Mouse (Mus musculus) megakaryocyte progenitor cell, adult 5-6 weeks (primary cell): Measurements from ENCODE around the gene Klk7. TPM values are rescaled to one million over a fixed set of nuclear protein-coding genes. Genes with fewer than 3 reads are reported as not detected.
A peak's percentile ranks its signal among the peaks of the same experiment; 100 is the strongest.

Experiments used
- ATAC-seq: replicated peaks from 2 replicates; pipeline ENCODE4 v1.8.0; 2016; ENCODE audit warnings: mild to moderate bottlenecking, moderate TSS enrichment, inconsistent platforms; ENCODE audit not compliant: poor library complexity
- total RNA-seq, 2 experiments: library from RNA; stranded (forward) in 1 of 2; stranded (reverse) in 1 of 2; fragments of 157-497, 149-512 nt in 1 of 2; fragments of 200-1000 nt in 1 of 2; gene quantifications; 2 replicates each; pipeline versions ENCODE4 v1.2.3 to v1.2.4; 2015 to 2017

Klk7 gene
- total RNA-seq (2015) (not detected in 2 replicates), total RNA-seq (2017) (not detected in 2 replicates)

DNA sequence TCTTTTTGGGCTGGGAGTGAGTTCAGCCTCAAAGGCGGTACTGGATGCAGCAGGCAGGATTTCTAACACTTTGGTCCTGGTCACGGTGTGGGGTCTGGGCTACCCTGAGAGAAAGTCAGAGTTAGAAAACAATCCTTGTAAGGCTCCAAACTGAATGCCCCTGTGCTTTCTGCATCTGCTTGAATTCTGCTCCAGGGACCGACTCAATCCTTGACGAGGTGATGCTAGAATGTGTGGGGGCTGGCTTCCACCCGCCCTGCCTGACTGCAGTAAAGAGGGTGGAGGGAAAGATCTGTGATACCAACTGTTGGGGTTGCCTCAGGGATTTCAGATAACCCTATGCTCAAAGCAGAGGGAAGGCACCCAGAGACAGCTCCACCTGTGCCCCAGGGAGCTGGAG, at the start of gene Klk7:
Gene Klk7 (plus strand): TSS at position 301 of the 400 bp plus-strand sequence.
- ATAC-seq = no peak

- ATAC-seq = no peak
Observed at GRCm38 (mm10) chr7:43766484-43766883, 44.6 kb upstream of the Klk7 start.

GRCm38 (mm10) chr7:43768597-43768996, 42.5 kb upstream of the Klk7 start, which contains the start of gene Klk12:
Gene Klk12, plus strand, starts transcription at chr7:43768897.
- no peak for ATAC-seq

- ATAC-seq = no peak
Observed at GRCm38 (mm10) chr7:43769636-43770035, 41.5 kb upstream of the Klk7 start.

DNA sequence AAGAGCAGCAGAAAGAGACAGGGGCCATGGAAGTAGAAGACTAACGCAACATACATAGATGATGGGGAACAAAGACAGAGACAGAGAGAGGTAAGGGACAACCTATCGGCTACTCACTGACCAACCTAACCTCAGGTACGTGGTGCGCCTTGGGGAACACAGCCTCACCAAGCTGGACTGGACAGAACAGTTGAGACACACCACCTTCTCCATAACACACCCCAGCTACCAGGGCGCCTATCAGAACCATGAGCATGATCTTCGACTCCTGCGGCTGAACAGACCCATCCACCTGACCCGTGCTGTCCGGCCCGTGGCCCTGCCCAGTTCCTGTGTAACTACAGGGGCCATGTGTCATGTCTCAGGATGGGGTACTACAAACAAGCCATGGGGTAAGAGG, 40.4 kb upstream of the Klk7 start:
- ATAC-seq = no peak

DNA sequence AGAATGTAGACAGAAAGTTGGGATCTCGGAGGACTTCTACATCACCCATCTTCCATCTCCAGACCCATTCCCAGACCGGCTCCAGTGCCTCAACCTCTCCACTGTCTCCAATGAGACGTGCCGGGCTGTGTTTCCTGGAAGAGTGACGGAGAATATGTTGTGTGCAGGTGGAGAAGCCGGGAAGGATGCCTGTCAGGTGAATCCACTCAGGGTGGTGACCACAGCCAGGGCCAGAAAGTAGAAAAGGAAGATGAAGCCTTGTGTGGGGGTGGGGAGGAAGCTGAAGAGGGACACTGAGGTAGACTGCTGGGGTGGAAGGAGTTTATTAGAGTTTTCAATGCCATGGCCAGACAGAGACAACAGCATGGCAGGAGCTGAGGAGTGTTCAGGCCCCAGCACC, 39.2 kb upstream of the Klk7 start:
- no peak for ATAC-seq

DNA sequence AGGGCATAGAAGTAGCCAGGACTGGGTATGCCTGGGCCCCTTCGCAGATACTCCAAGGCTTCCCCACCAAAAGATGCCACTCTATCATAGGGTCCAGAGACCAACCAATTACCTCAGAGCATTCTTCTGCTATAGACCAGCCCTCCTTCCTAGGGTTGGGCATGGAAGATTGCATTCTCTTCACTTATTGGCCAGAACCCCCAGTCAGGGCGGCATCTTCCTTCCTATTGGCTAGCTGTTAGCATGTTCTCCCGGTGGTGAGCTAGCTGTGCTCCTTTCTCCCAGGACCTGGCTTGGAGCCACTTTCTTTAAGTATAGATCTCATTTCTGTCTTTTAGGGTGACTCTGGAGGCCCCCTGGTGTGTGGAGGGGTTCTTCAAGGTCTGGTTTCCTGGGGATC, 38.2 kb upstream of the Klk7 start:
- no peak for ATAC-seq

GRCm38 (mm10) chr7:43774364-43774763, 36.7 kb upstream of the Klk7 start, which contains the start of gene Klk11:
Gene Klk11, plus strand, starts transcription at chr7:43774604.
- no peak for ATAC-seq

- ATAC-seq = no peak
Observed at GRCm38 (mm10) chr7:43774802-43775201, 36.3 kb upstream of the Klk7 start.

- no peak for ATAC-seq
Observed at GRCm38 (mm10) chr7:43775311-43776057, 35.6 kb upstream of the Klk7 start.

DNA sequence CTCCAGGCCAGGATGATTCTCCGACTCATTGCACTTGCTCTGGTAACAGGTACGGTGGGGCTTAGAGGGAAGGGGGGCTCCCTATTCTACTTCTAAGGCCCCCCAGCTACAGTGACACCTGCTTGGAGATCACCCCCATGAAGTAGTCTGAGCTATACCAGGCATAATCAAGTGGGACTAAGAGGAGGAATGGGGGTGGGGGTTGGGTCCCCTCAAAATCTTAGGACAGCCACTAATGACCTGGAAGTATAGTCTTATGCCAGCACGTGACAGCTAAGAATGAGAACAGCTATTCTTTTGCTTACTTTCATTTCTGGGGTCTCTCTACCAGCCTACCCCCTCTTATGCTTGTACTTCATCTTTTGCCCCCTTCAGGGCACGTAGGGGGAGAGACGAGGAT, 34.6 kb upstream of the Klk7 start:
- ATAC-seq = no peak

GRCm38 (mm10) chr7:43777423-43777822, 33.7 kb upstream of the Klk7 start:
- ATAC-seq = no peak

GRCm38 (mm10) chr7:43778176-43778970, 32.7 kb upstream of the Klk7 start:
- no peak for ATAC-seq

DNA sequence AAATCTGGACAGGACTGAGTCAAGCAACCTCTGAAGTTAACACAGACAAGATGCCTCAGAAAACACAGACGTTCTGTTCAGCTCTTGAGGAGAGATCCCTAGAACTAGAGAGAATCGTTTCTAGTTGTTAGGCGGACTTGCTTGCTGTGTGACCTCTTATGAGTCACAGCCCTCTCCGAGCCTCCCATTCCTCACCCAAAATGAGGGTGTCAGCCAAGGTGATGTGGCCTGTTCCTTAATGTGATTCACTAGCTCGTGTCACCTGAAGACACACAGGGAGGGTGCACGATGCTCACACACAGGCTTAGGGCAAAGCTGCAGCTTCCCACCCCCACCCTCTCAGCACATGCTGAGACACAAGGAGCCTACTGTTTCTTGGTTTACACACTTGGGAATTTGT, 30.9 kb upstream of the Klk7 start:
- ATAC-seq = no peak

- no peak for ATAC-seq
Observed at GRCm38 (mm10) chr7:43780746-43781145, 30.3 kb upstream of the Klk7 start, which contains the start of gene Klk10. Gene Klk10, plus strand, starts transcription at chr7:43781035.

DNA sequence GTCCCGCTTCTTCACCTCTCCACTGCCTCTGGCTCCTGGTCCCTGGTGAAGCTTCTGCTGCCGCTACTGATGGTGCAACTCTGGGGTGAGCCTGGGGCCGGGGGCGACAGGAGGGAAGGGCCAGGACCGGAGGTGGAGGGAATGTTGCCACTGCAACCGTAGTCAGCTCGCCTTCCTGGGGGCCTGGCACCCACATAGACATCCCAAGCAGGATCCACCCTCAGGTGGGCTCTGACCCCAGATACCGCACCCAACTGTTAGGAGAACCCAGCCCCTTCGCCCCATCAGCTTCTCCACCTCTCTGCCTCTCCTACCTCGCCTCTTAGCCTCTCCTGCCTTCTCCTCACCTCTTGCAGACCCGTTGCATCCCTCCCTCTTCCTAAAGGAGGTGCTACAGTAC, 29.6 kb upstream of the Klk7 start:
- ATAC-seq = no peak

DNA sequence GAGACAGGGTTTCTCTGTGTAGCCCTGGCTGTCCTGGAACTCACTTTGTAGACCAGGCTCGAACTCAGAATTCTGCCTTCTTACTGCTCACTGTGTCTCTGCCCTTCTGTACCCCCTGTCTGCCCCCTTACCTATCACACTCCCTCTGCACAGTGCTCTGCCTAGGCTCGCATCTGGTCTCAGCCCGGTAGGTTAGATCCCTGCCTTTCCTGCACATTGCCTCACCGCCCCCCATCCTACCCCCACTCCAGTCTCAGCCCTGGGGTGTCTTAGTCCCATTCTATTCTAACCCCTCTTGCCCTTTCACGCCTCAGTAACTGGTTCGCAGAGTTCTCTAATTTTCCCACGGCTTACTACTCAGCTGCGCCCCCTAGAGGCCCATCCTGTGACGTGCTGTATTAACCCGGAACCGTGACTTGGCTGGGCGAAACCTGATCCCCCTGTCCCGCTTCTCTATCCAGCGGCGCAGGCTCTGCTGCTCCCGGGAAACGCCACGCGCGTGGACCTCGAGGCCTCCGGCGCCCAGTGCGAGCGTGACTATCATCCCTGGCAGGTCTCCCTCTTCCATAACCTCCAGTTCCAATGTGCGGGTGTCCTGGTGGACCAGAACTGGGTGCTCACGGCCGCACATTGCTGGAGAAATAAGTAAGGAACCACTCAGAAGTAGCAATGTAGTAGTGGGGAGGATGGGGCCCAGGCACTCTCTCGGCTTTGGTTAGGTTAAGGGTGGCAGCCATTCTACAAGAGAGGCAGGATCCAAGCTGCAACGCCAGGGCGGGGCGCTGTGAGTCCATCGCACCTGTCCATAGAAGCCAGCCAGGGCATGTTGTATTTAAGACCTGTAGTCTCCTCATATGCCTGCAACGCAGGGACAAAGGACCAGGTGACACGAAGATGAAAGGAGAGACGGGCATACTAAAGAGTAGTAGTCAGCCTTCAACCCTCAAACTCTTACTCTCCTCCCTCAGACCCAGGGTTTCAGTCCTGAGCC, 28.5 kb upstream of the Klk7 start:
- peak; percentile 94 for ATAC-seq

DNA sequence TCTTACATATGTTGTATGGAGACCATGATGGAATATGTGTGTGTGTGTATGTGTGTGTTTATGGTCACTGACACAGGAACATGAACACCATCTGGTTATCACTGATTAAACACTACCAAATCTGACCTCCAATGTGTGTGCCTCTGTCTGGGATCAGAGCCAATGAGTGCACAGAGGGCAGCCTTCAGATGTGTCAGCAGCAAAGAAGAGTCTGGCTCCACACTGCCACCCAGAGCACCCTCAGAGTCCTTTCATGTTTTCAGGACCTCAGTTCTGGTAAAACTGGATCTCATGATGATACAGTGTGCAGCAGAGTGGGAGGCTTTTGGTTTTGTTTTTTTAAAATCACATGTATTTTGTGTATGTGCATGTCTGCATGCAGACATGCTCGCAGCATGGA, 25.8 kb upstream of the Klk7 start:
- peak; percentile 35; the same call in 1 of the 2 replicates for ATAC-seq

DNA sequence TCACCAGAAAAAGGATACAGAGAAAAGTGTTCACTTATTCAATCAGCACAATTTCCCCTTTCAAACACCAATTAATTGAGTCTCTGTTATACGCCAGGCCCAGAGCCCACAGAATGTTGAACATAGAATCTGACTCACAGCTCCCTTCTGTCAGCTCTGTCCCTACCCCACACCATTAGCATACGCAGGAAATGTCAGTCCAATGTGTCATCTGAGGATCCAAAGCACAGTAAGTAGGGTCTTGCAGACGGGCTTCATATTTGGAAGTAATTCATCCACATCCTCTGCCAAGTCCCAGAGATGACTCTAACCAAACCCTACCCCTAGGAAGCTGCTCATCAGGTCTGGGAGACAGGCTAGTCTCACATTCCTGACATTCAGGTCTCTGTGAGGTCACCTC, 23.0 kb upstream of the Klk7 start:
- ATAC-seq = no peak

GRCm38 (mm10) chr7:43789295-43789694, 21.8 kb upstream of the Klk7 start:
- ATAC-seq = no peak

- no peak for ATAC-seq
Observed at GRCm38 (mm10) chr7:43791591-43791990, 19.5 kb upstream of the Klk7 start, which contains the start of gene Klk9. Gene Klk9, plus strand, starts transcription at chr7:43791891.
